Mouse (Mus musculus) ovary, postnatal 36 days (tissue): ENCODE results near the gene Galnt6.

ENCODE experiments used
- DNase-seq: peaks from one replicate; pipeline ENCODE4 v3.0.0; 2022; ENCODE audit warnings: low spot score, mixed read lengths

Galnt6 gene

GRCm38 (mm10) chr15:100720066-100720465, 9.1 kb downstream of the Galnt6 start:
- no peak for DNase-seq

- DNase-seq = no peak
Measured at GRCm38 (mm10) chr15:100719217-100719616, 10.0 kb downstream of the Galnt6 start.

GRCm38 (mm10) chr15:100718572-100718971, 10.6 kb downstream of the Galnt6 start:
- DNase-seq = no peak

- no peak for DNase-seq
Measured at GRCm38 (mm10) chr15:100717933-100718332, 11.2 kb downstream of the Galnt6 start.

- DNase-seq = no peak
Measured at GRCm38 (mm10) chr15:100715399-100715993, 13.7 kb downstream of the Galnt6 start.

GRCm38 (mm10) chr15:100714470-100714869, 14.7 kb downstream of the Galnt6 start:
- DNase-seq = no peak

GRCm38 (mm10) chr15:100710838-100711237, 18.3 kb downstream of the Galnt6 start:
- DNase-seq = no peak

GRCm38 (mm10) chr15:100708433-100709078, 20.6 kb downstream of the Galnt6 start:
- no peak for DNase-seq

GRCm38 (mm10) chr15:100706226-100706625, 22.9 kb downstream of the Galnt6 start:
- no peak for DNase-seq

GRCm38 (mm10) chr15:100705376-100705775, 23.8 kb downstream of the Galnt6 start:
- DNase-seq = no peak

- no peak for DNase-seq
Measured at GRCm38 (mm10) chr15:100703913-100704312, 25.3 kb downstream of the Galnt6 start.

GRCm38 (mm10) chr15:100701856-100702255, 27.3 kb downstream of the Galnt6 start:
- DNase-seq = no peak

- no peak for DNase-seq
Measured at GRCm38 (mm10) chr15:100701108-100701507, 28.1 kb downstream of the Galnt6 start.

- no peak for DNase-seq
Measured at GRCm38 (mm10) chr15:100700424-100700823, 28.8 kb downstream of the Galnt6 start.

GRCm38 (mm10) chr15:100699386-100699785, 29.8 kb downstream of the Galnt6 start:
- no peak for DNase-seq

- DNase-seq = no peak
Measured at GRCm38 (mm10) chr15:100698078-100698477, 31.1 kb downstream of the Galnt6 start.

GRCm38 (mm10) chr15:100694406-100694805, 34.8 kb downstream of the Galnt6 start:
- DNase-seq = no peak

GRCm38 (mm10) chr15:100691990-100692389, 37.2 kb downstream of the Galnt6 start:
- DNase-seq = no peak

GRCm38 (mm10) chr15:100687430-100687971, 41.7 kb downstream of the Galnt6 start, which contains the start of gene Cela1:
TSS of gene Cela1 (minus strand) at chr15:100687921.
- no peak for DNase-seq

- DNase-seq = no peak
Measured at GRCm38 (mm10) chr15:100686989-100687388, 42.2 kb downstream of the Galnt6 start.

- no peak for DNase-seq
Measured at GRCm38 (mm10) chr15:100686434-100686833, 42.7 kb downstream of the Galnt6 start.

GRCm38 (mm10) chr15:100685849-100686248, 43.3 kb downstream of the Galnt6 start:
- no peak for DNase-seq

GRCm38 (mm10) chr15:100685255-100685654, 43.9 kb downstream of the Galnt6 start:
- DNase-seq = no peak

GRCm38 (mm10) chr15:100684450-100684849, 44.7 kb downstream of the Galnt6 start:
- no peak for DNase-seq
